Mouse (Mus musculus): ENCODE results near the gene Plpp4. TPM values are rescaled to one million over a fixed set of nuclear protein-coding genes. Genes with fewer than 3 reads are reported as not detected.

Plpp4 gene
- total RNA-seq, 1 experiment, result not detected

GRCm38 (mm10) chr7:129428794-129429193 lies 172.0 kb downstream of the Plpp4 start:
- Histone ChIP-seq H3K9ac (ENCODE audit: insufficient read depth, low read depth, low read length, poor library complexity, severe bottlenecking) (no peak overlapping the region), H3K9me3 (ENCODE audit: control insufficient read depth, insufficient read depth, low read depth, low read length) (no peaks in the 10 kb centered on the region), H3K36me3 (ENCODE audit: control insufficient read depth, insufficient read depth, low read length, poor library complexity, severe bottlenecking) (no peaks in the 10 kb centered on the region), H3K27ac (ENCODE audit: insufficient read depth, low read depth, low read length, poor library complexity, severe bottlenecking) (no peak overlapping the region), H3K4me3 (ENCODE audit: insufficient read depth in 1 of 2, low read depth in 1 of 2, low read length in 2 of 2, poor library complexity in 1 of 2, severe bottlenecking in 1 of 2) (no peak overlapping the region), H3K4me1 (ENCODE audit: control insufficient read depth in 2 of 2, insufficient read depth in 2 of 2, low read length in 2 of 2, poor library complexity in 1 of 2) (peaks cover 5 to 6% of the 10 kb centered on the region in 2 experiments; a peak in 2 of 4 replicates)
- in situ Hi-C loops (cut with MboI; ENCODE audit: low sequenced_read_pairs in 2 of 2, unreplicated experiment in 2 of 2), result no loop called here
- TF ChIP-seq HCFC1 (IDR thresholded peaks at IDR 0.05; ENCODE audit: borderline replicate concordance, insufficient read depth, low read length), result no peak
- TF ChIP-seq CHD2 (IDR thresholded peaks at IDR 0.05; ENCODE audit: low read depth, low read length), result no peak
- no peak for TF ChIP-seq MAFK (IDR thresholded peaks at IDR 0.05; ENCODE audit: insufficient read depth, low read depth, low read length)
- TF ChIP-seq ZNF384 (IDR thresholded peaks at IDR 0.05; ENCODE audit: low read depth, low read length), result no peak
- TF ChIP-seq ZC3H11A (IDR thresholded peaks at IDR 0.05; ENCODE audit: borderline replicate concordance, low read depth, low read length), result no peak; the same call in 1 of the 2 replicates
- DNase-seq (ENCODE audit: low read depth, low spot score), result no peak

GRCm38 (mm10) chr7:129429903-129430302 lies 173.1 kb downstream of the Plpp4 start:
- no peak overlapping the region for H3K9ac ChIP-seq (ENCODE audit: insufficient read depth, low read depth, low read length, poor library complexity, severe bottlenecking)
- H3K9me3 ChIP-seq (ENCODE audit: control insufficient read depth, insufficient read depth, low read depth, low read length), result no peaks in the 10 kb centered on the region
- H3K36me3 ChIP-seq (ENCODE audit: control insufficient read depth, insufficient read depth, low read length, poor library complexity, severe bottlenecking), result no peaks in the 10 kb centered on the region
- H3K27ac ChIP-seq (ENCODE audit: insufficient read depth, low read depth, low read length, poor library complexity, severe bottlenecking), result no peak overlapping the region
- TF ChIP-seq CHD2 (IDR thresholded peaks at IDR 0.05; ENCODE audit: low read depth, low read length) (no peak), HCFC1 (IDR thresholded peaks at IDR 0.05; ENCODE audit: borderline replicate concordance, insufficient read depth, low read length) (no peak), MAFK (IDR thresholded peaks at IDR 0.05; ENCODE audit: insufficient read depth, low read depth, low read length) (no peak), ZNF384 (IDR thresholded peaks at IDR 0.05; ENCODE audit: low read depth, low read length) (no peak), ZC3H11A (IDR thresholded peaks at IDR 0.05; ENCODE audit: borderline replicate concordance, low read depth, low read length) (no peak)
- H3K4me1 ChIP-seq (ENCODE audit: control insufficient read depth in 2 of 2, insufficient read depth in 2 of 2, low read length in 2 of 2, poor library complexity in 1 of 2), result peaks cover 5 to 6% of the 10 kb centered on the region in 2 experiments; a peak in 2 of 4 replicates
- DNase-seq (ENCODE audit: low read depth, low spot score), result peak; percentile 72
- no peak overlapping the region for H3K4me3 ChIP-seq (ENCODE audit: insufficient read depth in 1 of 2, low read depth in 1 of 2, low read length in 2 of 2, poor library complexity in 1 of 2, severe bottlenecking in 1 of 2)
- in situ Hi-C loops (cut with MboI; ENCODE audit: low sequenced_read_pairs in 2 of 2, unreplicated experiment in 2 of 2), result no loop called here

All from ES-E14 (cell line).